Mouse (Mus musculus) lung, postnatal 0 days (tissue): Measurements from ENCODE around the gene Prkg2. TPM values are rescaled to one million over a fixed set of nuclear protein-coding genes. Genes with fewer than 3 reads are reported as not detected.
A peak's percentile ranks its signal among the peaks of the same experiment; 100 is the strongest.

Experiments used
- ATAC-seq: fragments of 200-750 bp; cut with Nextera tagmentation; 2 replicates; pipeline ENCODE4 v1.8.0; 2017; ENCODE audit warnings: moderate library complexity
- DNase-seq: peaks from one replicate; pipeline ENCODE4 v3.0.0-alpha.2; 2016; ENCODE audit warnings: low spot score
- H3K27ac ChIP-seq: fragments of 300-500 bp; sonication (generic); 2 replicates; pipeline ENCODE4 v1.5.1; 2014; ENCODE audit warnings: antibody characterized with exemption, mild to moderate bottlenecking, low read length, mixed read lengths
- H3K27me3 ChIP-seq: fragments of 300-500 bp; sonication (generic); replicated peaks from 2 replicates; pipeline ENCODE4 v1.6.1; 2014; ENCODE audit warnings: low read length, mixed read lengths; ENCODE audit not compliant: insufficient read depth
- H3K36me3 ChIP-seq: fragments of 300-500 bp; sonication (generic); 2 replicates; pipeline ENCODE4 v1.6.1; 2014; ENCODE audit warnings: low read length, mixed read lengths; ENCODE audit not compliant: insufficient read depth
- H3K4me1 ChIP-seq: fragments of 300-500 bp; sonication (generic); 2 replicates; pipeline ENCODE4 v1.6.1; 2014; ENCODE audit warnings: antibody characterized with exemption, low read depth, low read length, mixed read lengths; ENCODE audit not compliant: insufficient read depth
- H3K4me2 ChIP-seq: fragments of 300-500 bp; sonication (generic); replicated peaks from 2 replicates; pipeline ENCODE4 v1.6.1; 2014; ENCODE audit warnings: low read depth, mild to moderate bottlenecking, low read length, moderate library complexity, mixed read lengths
- H3K4me3 ChIP-seq: fragments of 300-500 bp; sonication (generic); 2 replicates; pipeline ENCODE4 v1.5.1; 2014; ENCODE audit warnings: low read depth, low read length
- H3K9ac ChIP-seq: fragments of 300-500 bp; sonication (generic); replicated peaks from 2 replicates; pipeline ENCODE4 v1.6.1; 2014; ENCODE audit warnings: low read depth, mild to moderate bottlenecking
- H3K9me3 ChIP-seq: fragments of 300-500 bp; sonication (generic); 2 replicates; pipeline ENCODE4 v1.6.1; 2016; ENCODE audit warnings: low read length, mixed read lengths
- CTCF ChIP-seq: IDR thresholded peaks from 2 replicates; pipeline ENCODE4 v1.5.1; 2016; ENCODE audit warnings: antibody characterized with exemption, mild to moderate bottlenecking
- EP300 ChIP-seq: IDR thresholded peaks from 2 replicates; pipeline ENCODE4 v1.6.1; 2016; ENCODE audit warnings: antibody characterized with exemption, mild to moderate bottlenecking, control low read depth
- WGBS: fragments of 180-500 bp; shearing (Covaris S2); extraction: QIAGEN DNeasy Blood & Tissue Kit; methylation state at CpG from one replicate; pipeline ENCODE4 v1.1.7; 2014; 5-methylcytosine and 5-hydroxymethylcytosine counted together
- polyA plus RNA-seq: library from polyadenylated mRNA; unstranded; fragments of >200 nt; fragmentation: Nextera tagmentation; extraction: Ambion mirVana; gene quantifications from 2 replicates; pipeline ENCODE4 v1.2.1, GENCODE M21; 2015

The Prkg2 gene
- polyA plus RNA-seq, 1 experiment from 2014 or later: 9.2 TPM

DNA sequence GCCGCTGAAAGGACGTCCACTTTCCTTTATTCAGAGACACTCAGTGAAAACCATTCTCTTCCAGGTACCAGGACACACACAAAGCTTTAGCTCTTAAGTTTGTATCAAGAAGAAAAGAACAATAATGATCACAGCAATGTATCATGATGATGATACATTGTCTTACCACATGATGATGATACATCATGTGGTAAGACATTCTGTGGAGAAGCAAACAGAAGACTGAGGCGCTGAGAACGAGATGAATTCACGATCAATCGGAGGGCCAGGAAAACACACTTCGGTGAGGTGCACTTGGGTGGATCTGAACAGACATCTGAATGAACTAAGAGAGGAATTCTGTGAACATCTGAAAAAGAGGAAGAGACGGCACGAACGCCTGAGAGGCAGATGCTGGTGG lies 87.4 kb downstream of the Prkg2 start:
- no peak for DNase-seq
- Histone ChIP-seq H3K36me3 (no peaks in the 10 kb centered on the region), H3K27ac (no peak overlapping the region), H3K4me3 (no peak overlapping the region), H3K27me3 (no peaks in the 10 kb centered on the region), H3K9me3 (no peaks in the 10 kb centered on the region), H3K9ac (no peak overlapping the region), H3K4me1 (no peaks in the 10 kb centered on the region), H3K4me2 (no peak overlapping the region)
- no peak for ATAC-seq
- no peak for TF ChIP-seq CTCF
- no peak for TF ChIP-seq EP300
- WGBS: 90% methylated on average over 10 of the region's 10 CpGs

- Histone ChIP-seq H3K36me3 (no peaks in the 10 kb centered on the region), H3K4me1 (no peaks in the 10 kb centered on the region), H3K9ac (no peak overlapping the region), H3K27ac (no peak overlapping the region), H3K4me2 (no peak overlapping the region), H3K4me3 (no peak overlapping the region), H3K9me3 (no peaks in the 10 kb centered on the region), H3K27me3 (no peaks in the 10 kb centered on the region)
- TF ChIP-seq CTCF (no peak), EP300 (no peak)
- no peak for ATAC-seq
- 95% methylated on average over 20 of the region's 20 CpGs for WGBS
- no peak for DNase-seq
These were observed 90.5 kb downstream of the Prkg2 start for GRCm38 (mm10) chr5:98946656-98947055.

DNA sequence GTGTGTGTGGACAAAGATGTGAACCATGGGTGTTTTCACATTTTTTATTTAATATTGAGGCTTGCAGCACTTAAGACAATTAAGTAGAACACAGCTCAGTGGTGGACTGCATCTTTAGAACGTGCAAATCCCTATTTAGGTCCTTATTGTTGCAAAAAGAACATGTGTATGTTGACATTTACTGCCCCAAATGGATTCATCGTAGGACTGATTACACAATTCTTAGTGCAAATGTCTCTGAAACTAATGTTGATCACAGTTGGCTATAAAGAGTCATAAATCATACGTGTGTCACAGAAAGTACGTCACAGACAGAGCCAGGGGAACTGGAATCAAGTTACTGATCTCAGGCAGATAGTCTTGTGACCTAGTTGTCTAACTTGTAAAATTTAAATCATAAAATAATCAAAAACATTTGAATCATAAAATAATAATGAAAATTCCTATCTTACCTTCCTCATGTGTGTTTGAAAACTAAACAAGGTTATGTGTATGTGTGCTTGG lies 91.0 kb downstream of the Prkg2 start:
- Histone ChIP-seq H3K27me3 (no peaks in the 10 kb centered on the region), H3K4me1 (no peaks in the 10 kb centered on the region), H3K9ac (no peak overlapping the region), H3K27ac (no peak overlapping the region), H3K36me3 (no peaks in the 10 kb centered on the region), H3K4me3 (no peak overlapping the region), H3K4me2 (no peak overlapping the region), H3K9me3 (no peaks in the 10 kb centered on the region)
- ATAC-seq (no peak), DNase-seq (peak; percentile 18)
- 56% methylated on average over 4 of the region's 4 CpGs for WGBS
- TF ChIP-seq CTCF: no peak
- no peak for TF ChIP-seq EP300

GRCm38 (mm10) chr5:98943776-98944175 lies 93.4 kb downstream of the Prkg2 start:
- Histone ChIP-seq H3K27ac (no peak overlapping the region), H3K27me3 (no peaks in the 10 kb centered on the region), H3K36me3 (no peaks in the 10 kb centered on the region), H3K4me2 (no peak overlapping the region), H3K4me3 (no peak overlapping the region), H3K9ac (no peak overlapping the region), H3K4me1 (no peaks in the 10 kb centered on the region), H3K9me3 (no peaks in the 10 kb centered on the region)
- 43% methylated on average over 6 of the region's 6 CpGs for WGBS
- ATAC-seq (no peak), DNase-seq (no peak)
- TF ChIP-seq EP300: no peak
- no peak for TF ChIP-seq CTCF

DNA sequence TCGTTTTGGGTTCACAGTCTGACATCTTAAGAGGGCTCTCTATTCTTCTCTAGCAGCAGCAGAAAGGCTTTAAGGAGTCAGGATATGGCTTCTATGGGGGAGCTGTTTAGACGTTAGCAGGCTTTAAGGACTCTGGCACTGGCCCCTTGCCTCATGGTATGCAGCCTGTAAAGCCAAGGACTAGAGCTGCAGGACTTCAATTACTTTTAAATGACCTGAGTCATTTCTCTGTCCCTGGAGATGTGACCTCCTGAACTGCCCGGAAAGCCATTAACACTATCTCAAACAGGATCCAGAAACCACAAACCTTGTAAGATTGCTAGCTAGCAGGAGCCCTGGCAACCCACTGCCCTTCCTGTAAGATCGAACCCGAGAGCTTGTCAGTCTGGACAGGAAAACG lies 96.4 kb downstream of the Prkg2 start:
- Histone ChIP-seq H3K9ac (no peak overlapping the region), H3K27ac (no peak overlapping the region), H3K4me3 (no peak overlapping the region), H3K27me3 (no peaks in the 10 kb centered on the region), H3K36me3 (no peaks in the 10 kb centered on the region), H3K9me3 (no peaks in the 10 kb centered on the region), H3K4me1 (no peaks in the 10 kb centered on the region), H3K4me2 (no peak overlapping the region)
- 21% methylated on average over 6 of the region's 6 CpGs for WGBS
- DNase-seq (no peak), ATAC-seq (no peak)
- TF ChIP-seq CTCF (no peak), EP300 (no peak)

GRCm38 (mm10) chr5:98939631-98940208 lies 97.4 kb downstream of the Prkg2 start:
- H3K27me3 ChIP-seq: no peaks in the 10 kb centered on the region
- no peaks in the 10 kb centered on the region for H3K36me3 ChIP-seq
- no peaks in the 10 kb centered on the region for H3K9me3 ChIP-seq
- 71% methylated on average over 6 of the region's 6 CpGs for WGBS
- H3K27ac ChIP-seq: no peak overlapping the region
- TF ChIP-seq EP300: no peak
- no peak for TF ChIP-seq CTCF
- H3K4me2 ChIP-seq: no peak overlapping the region
- DNase-seq (no peak), ATAC-seq (no peak)
- H3K4me3 ChIP-seq: no peak overlapping the region
- no peaks in the 10 kb centered on the region for H3K4me1 ChIP-seq
- no peak overlapping the region for H3K9ac ChIP-seq

- no peak overlapping the region for H3K4me2 ChIP-seq
- ATAC-seq: no peak
- no peak overlapping the region for H3K9ac ChIP-seq
- H3K36me3 ChIP-seq: no peaks in the 10 kb centered on the region
- no peak overlapping the region for H3K4me3 ChIP-seq
- H3K9me3 ChIP-seq: no peaks in the 10 kb centered on the region
- H3K27ac ChIP-seq: no peak overlapping the region
- H3K27me3 ChIP-seq: no peaks in the 10 kb centered on the region
- no peak for DNase-seq
- TF ChIP-seq CTCF (no peak), EP300 (no peak)
- H3K4me1 ChIP-seq: no peaks in the 10 kb centered on the region
- 83% methylated on average over 9 of the region's 9 CpGs for WGBS
These were observed 98.0 kb downstream of the Prkg2 start for GRCm38 (mm10) chr5:98939116-98939515.
